Mouse (Mus musculus) small intestine, adult 2 months (tissue): ENCODE data around the gene Gpr85.

Experiments
- CTCF ChIP-seq: fragments of 200-500 bp; IDR thresholded peaks from 2 replicates; pipeline ENCODE4 v1.5.1; 2012; ENCODE audit warnings: low read depth, mild to moderate bottlenecking, control low read depth, inconsistent platforms, low read length, moderate library complexity, mixed read lengths; ENCODE audit not compliant: insufficient replicate concordance, insufficient read length; ENCODE audit errors: extremely low read depth
- POLR2A ChIP-seq: fragments of 200-500 bp; IDR thresholded peaks from 2 replicates; pipeline ENCODE4 v1.6.1; 2012; ENCODE audit warnings: low read depth, mild to moderate bottlenecking, control low read depth, inconsistent platforms, low read length, moderate library complexity

- TF ChIP-seq CTCF (no peak), POLR2A (no peak)
These were observed 20.9 kb upstream of the Gpr85 start for GRCm38 (mm10) chr6:13860596-13860995.
